Mouse (Mus musculus) Patski (cell line): ENCODE measurements around the gene Exoc6. TPM values are rescaled to one million over a fixed set of nuclear protein-coding genes. Genes with fewer than 3 reads are reported as not detected.
A peak's percentile ranks its signal among the peaks of the same experiment; 100 is the strongest.

Experiments used
- ATAC-seq: fragments of 100-300 bp; one replicate; pipeline ENCODE4 v1.8.0; 2021
- CTCF ChIA-PET: fragments of 350-600 bp; sonication (Branson Sonifier 250); formaldehyde crosslinking; loops from one replicate; lab custom pipeline; 2022; ENCODE audit warnings: inconsistent platforms; lab: Charles Lee
- POLR2A ChIA-PET: fragments of 350-600 bp; sonication (Branson Sonifier 250); formaldehyde crosslinking; loops from one replicate; lab custom pipeline; 2022; ENCODE audit warnings: antibody characterized with exemption, inconsistent platforms; lab: Charles Lee
- DNase-seq: peaks from one replicate; pipeline ENCODE4 v3.0.0-alpha.2; 2011; ENCODE audit warnings: low read depth, low spot score
- H3K27me3 ChIP-seq: fragments of 371-371 bp; one replicate; pipeline ENCODE4 v1.5.1; 2021
- CTCF ChIP-seq: fragments of 100-300 bp; IDR thresholded peaks from one replicate; pipeline ENCODE4 v1.5.1; 2021
- in situ Hi-C: fragments of 300-500 bp; cut with MboI; formaldehyde crosslinking; loops from 3 replicates; pipeline ENCODE4 v1.11.1; 2018; ENCODE audit warnings: low pct_unique_long_range_greater_than_20kb, mixed read lengths
- polyA plus RNA-seq: library from polyadenylated mRNA; unstranded; gene quantifications from one replicate; pipeline ENCODE4 v1.2.3, GENCODE M21; 2021

The Exoc6 gene
- polyA plus RNA-seq, 1 experiment from 2014 or later, result 56.2 TPM

DNA sequence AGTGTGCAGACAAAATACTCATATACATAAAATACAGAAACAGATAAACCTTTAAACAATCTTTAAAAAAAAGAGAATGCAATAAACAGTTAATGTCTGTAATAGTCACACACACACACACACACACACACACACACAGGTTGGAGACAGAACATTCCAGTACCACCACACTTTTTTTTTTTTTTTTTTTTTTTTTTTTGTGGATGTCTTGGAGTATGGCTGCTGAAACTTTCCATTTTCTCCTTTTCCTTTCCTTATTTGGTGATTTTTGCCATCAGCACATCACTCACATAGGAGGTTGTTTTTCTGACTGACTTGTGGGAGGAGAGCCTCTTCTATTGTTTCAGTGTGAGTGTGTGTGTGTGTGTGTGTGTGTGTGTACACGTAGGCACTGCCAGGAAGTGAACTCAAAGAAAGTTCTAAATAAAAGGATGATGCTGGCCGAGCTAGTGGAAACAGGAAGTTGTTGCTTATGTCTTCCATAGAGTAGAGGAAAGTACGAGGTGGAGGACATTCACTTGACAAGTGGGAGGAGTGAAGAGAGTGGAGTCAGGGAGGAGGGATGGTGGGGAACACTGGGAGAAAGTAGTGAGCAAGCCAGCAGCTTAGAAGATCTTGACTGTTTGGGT lies 15.4 kb upstream of the Exoc6 start:
- CTCF ChIA-PET, result interaction anchor here (1.3 kb wide), 1 partner anchor 9 kb away, joined by 3 read pairs; no protein-coding TSS in a partner anchor
- POLR2A ChIA-PET, result no interaction called here
- no peak for DNase-seq
- no peak for ATAC-seq
- TF ChIP-seq CTCF, result no peak
- in situ Hi-C loops, result no loop called here
- peaks cover 3% of the 10 kb centered on the region for H3K27me3 ChIP-seq

DNA sequence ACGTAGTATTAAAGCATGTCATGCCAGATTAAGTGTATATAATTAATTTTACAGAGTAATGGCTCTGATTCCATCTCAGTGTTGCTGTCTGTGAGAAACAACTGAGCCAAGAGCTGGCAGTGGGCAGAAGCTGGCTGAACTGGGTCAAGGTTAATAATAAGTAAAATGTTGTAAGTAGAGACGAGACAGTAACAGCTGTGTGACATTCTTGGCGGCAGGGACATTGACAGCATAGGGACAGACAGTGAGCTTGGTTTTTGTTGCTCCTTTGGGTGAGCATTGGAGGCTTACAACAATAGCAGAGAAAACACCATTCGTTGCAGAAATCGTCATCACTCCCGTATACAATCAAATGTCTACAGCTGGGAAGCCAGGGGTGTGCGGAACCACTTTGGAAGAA lies 13.8 kb upstream of the Exoc6 start:
- in situ Hi-C loops, result no loop called here
- POLR2A ChIA-PET, result interaction anchor here (0.6 kb wide), 1 partner anchor 9 kb away, joined by 4 read pairs; no protein-coding TSS in a partner anchor
- peaks cover 3% of the 10 kb centered on the region for H3K27me3 ChIP-seq
- CTCF ChIA-PET, result interaction anchor here (0.7 to 1.5 kb wide), 4 partner anchors 9 to 29 kb away, joined by 3 to 7 read pairs (median 4); no protein-coding TSS in a partner anchor
- DNase-seq (no peak), ATAC-seq (no peak)
- no peak for TF ChIP-seq CTCF

DNA sequence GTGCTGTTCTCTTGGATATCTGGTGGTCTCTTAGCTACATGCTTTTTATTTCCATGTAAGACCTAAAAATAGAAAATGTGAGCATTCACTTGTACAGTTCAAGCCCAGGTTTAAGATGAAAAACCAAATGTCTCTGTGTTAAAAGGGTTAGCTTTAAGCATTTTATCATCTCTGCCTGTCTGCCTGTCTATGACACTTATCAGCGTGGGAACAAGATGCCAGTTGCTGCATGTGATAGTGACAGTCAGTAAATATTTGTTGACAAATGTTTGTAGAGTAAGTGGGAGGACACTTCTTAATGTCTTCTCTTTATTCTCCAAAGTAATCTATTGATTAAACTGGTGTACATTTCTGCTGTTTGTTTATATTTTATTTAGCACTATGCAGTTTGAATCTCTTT lies 12.5 kb upstream of the Exoc6 start:
- no peak for TF ChIP-seq CTCF
- POLR2A ChIA-PET, result interaction anchor here (0.6 kb wide), 1 partner anchor 496 kb away, joined by 3 read pairs; no protein-coding TSS in a partner anchor

DNA sequence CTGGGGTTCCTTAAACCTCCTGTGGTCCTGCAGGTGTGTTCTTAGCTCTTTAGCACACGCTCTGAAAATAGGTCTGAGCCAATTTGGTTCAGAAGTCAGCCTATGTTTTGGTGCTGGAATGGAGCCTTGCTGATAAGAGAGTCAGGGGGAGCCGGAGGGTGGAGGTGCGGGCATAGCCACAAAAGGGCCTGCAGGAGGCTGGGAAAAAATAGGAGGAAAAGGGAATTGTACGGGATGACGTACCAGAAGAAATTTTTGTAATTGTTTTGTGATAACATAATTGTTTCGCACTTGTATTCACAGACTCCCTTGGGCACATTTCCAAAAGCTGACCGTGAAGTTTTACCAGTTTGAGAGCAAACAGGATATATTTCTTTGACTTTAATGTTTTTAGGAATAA lies 10.0 kb upstream of the Exoc6 start:
- ATAC-seq (no peak), DNase-seq (no peak)
- CTCF ChIA-PET, result interaction anchor here (0.6 to 5.9 kb wide), 6 partner anchors 9 to 524 kb away, joined by 3 to 43 read pairs (median 9); no protein-coding TSS in a partner anchor
- POLR2A ChIA-PET, result interaction anchor here (0.7 kb wide), 1 partner anchor 23 kb away, joined by 3 read pairs; no protein-coding TSS in a partner anchor
- peaks cover 3% of the 10 kb centered on the region for H3K27me3 ChIP-seq
- in situ Hi-C loops, result no loop called here
- no peak for TF ChIP-seq CTCF

More for the DNA sequence above, 12.5 kb upstream of the Exoc6 start:
- in situ Hi-C loops, result no loop called here
- ATAC-seq (no peak), DNase-seq (no peak)
- peaks cover 3% of the 10 kb centered on the region for H3K27me3 ChIP-seq
- CTCF ChIA-PET, result interaction anchor here (1.5 kb wide), 1 partner anchor 30 kb away, joined by 4 read pairs; no protein-coding TSS in a partner anchor

DNA sequence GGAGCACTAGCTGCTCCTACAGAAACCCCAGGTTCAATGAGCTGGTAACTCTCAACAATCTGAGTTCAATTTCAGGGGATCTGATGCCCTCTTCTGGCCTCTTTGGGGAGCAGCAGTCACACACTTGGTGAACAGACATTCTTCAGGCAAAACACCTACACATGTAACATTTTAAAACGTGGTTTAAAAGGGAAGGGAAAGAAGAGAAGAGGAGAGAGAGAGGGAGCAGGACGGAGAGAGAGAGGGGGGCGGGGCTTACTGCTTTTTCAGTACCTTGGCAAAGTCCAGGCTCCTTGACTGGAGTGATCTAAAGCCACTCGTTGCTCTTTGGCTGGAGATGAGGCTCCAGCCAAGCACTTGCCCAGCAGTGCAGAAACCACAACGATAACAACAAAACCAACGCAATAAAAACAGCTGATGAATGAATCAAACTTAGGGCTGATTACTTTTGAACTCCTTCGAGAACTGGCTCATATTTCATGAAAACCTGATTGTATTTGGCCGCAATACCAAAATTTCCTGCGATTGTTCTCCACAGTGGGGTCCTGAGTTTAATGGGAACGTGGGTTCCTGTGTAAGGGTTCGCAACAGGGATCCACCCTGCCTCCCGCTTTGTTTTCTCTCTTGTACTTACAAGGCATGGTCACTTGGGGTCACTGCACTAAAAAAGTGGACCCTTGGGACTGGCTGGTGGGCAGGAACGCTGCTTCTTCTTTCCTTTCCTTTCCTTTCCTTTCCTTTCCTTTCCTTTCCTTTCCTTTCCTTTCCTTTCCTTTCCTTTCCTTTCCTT lies 6.5 kb upstream of the Exoc6 start:
- in situ Hi-C loops, result no loop called here
- peak; percentile 82 for TF ChIP-seq CTCF
- no peak for DNase-seq
- ChIA-PET POLR2A (no interaction called here), CTCF (interaction anchor here (0.9 to 5.9 kb wide), 9 partner anchors 8 to 124 kb away, joined by 3 to 43 read pairs (median 5); no protein-coding TSS in a partner anchor)
- peak; percentile 85 for ATAC-seq
- peaks cover 5% of the 10 kb centered on the region for H3K27me3 ChIP-seq

DNA sequence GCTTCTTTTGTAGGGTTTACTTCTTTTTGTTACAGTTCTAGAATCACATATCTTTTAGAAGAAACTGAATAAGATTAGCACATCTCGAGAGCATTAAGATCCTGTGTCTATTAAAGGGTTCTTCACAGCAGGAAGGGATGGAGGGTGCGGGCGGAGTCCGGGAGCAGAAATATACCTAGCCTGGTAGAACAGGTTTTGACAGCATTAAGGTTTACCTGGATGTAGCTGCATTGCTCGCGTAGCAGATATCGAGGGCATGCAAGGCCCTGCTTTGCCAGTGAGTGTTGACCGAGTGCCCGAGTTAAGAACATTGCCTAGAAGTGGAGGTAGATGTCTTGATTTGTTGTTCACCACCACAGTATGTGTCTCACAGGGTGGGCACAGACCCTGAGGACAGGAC lies 5.7 kb upstream of the Exoc6 start:
- POLR2A ChIA-PET, result no interaction called here
- no peak for ATAC-seq
- in situ Hi-C loops, result no loop called here
- CTCF ChIA-PET, result interaction anchor here (1.0 to 5.9 kb wide), 7 partner anchors 9 to 125 kb away, joined by 3 to 43 read pairs (median 15); no protein-coding TSS in a partner anchor
- no peak for DNase-seq
- TF ChIP-seq CTCF, result no peak
- H3K27me3 ChIP-seq, result peaks cover 5% of the 10 kb centered on the region

DNA sequence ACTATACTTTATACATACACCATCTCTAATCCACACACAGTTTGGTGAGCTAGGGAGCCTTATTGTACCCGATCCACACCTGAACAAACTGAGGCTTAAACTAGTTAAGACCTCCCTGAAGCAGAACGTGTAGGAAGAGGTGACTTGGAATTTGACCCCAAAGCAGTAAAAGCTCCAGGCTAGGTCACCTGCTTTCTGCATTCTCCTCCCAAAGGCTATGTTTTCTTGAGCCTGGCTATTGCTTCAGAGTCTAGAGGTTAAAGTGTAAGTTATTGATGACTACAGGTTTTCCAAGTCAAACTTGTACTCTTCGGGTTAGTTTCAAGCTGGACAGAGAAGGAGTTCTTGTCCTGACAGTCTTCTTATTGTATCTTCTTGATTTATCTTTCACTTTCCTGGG lies 5.0 kb upstream of the Exoc6 start:
- peaks cover 5% of the 10 kb centered on the region for H3K27me3 ChIP-seq
- ATAC-seq (no peak), DNase-seq (no peak)
- ChIA-PET CTCF (interaction anchor here (1.2 to 3.3 kb wide), 4 partner anchors 13 to 18 kb away, joined by 3 to 15 read pairs (median 6); no protein-coding TSS in a partner anchor), POLR2A (no interaction called here)
- in situ Hi-C loops, result no loop called here
- no peak for TF ChIP-seq CTCF

DNA sequence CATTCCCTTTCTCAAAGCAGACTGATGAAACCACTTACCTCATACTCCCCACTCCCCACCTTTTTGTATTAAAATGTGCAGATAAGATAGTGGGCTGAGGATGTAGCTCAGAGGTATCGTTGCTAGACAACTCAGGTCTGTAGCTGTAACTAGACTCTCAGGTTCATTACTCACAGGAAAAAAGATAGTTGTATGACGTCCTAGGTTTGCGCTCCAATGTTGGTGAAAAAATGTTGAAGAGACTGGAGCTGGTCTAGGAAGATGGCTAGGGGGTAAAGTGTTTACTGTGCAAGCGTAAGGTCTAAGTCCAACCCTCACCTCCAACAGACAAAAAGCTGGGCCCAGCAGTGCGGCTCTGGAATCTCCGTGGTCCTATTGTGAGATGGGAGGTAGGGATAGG lies 4.5 kb upstream of the Exoc6 start:
- ChIA-PET POLR2A (no interaction called here), CTCF (interaction anchor here (1.2 to 3.3 kb wide), 4 partner anchors 13 to 18 kb away, joined by 3 to 15 read pairs (median 6); no protein-coding TSS in a partner anchor)
- peaks cover 5% of the 10 kb centered on the region for H3K27me3 ChIP-seq
- no peak for DNase-seq
- no peak for ATAC-seq
- in situ Hi-C loops, result no loop called here
- TF ChIP-seq CTCF, result no peak

DNA sequence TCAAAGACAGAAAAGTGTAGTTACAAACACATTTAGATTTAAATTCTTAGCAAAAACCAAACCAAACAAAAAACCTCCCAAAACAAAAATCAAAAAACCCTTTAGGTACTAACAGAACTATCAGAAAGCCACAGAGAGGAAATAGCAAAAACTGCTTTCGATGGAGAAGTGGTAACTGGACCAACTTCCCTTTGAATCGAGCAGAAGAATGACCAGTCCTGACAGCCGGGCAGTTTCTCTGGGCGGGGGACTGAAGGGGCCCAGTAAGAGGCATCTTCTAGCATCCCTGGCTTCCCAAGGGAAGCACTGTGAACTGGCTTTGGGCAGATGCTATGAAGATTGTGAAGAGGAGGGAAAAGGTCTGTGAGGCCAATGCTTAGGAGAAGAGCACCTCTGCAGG lies 3.4 kb upstream of the Exoc6 start:
- in situ Hi-C loops, result no loop called here
- ChIA-PET POLR2A (no interaction called here), CTCF (interaction anchor here (0.9 to 3.3 kb wide), 3 partner anchors 10 to 17 kb away, joined by 3 to 15 read pairs (median 4); no protein-coding TSS in a partner anchor)

DNA sequence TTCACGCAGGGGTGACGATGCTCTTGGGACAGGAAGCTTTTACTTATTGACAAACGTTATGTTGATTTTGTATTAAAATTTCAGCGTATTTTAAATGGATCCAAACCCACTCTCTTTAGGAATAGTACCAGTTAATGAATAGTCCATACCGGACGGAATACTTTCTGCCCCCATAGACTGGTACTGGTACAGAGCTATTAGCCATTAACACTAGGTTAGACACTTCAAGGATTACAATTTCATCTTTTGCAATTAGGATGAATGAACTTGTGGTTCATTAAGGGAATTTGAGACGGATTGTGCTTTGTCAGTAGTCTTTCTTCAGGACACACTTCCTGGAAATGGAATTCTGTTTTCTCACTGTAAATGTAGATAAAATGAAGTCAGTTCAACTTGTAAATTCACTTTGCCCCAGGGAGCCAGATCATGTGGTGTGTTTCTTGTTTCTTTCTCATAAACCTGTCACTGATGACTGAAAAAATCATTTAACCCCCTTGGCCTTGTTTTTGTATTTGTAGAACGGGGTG lies 885 bp downstream of the Exoc6 start:
- ChIA-PET CTCF (interaction anchor here (1.1 to 2.3 kb wide), 4 partner anchors 9 to 13 kb away, joined by 3 to 11 read pairs (median 6); no protein-coding TSS in a partner anchor), POLR2A (interaction anchor here (0.8 kb wide), 1 partner anchor 286 kb away, joined by 3 read pairs; no protein-coding TSS in a partner anchor)
- in situ Hi-C loops, result loop anchor here (10.0 kb wide), 1 partner anchor 484 kb away; no protein-coding TSS in a partner anchor
- no peak for DNase-seq
- no peak for TF ChIP-seq CTCF
- ATAC-seq, result peak; percentile 52
- peaks cover 5% of the 10 kb centered on the region for H3K27me3 ChIP-seq

More for the DNA sequence above, 3.4 kb upstream of the Exoc6 start:
- ATAC-seq (no peak), DNase-seq (no peak)
- TF ChIP-seq CTCF, result no peak
- H3K27me3 ChIP-seq, result peaks cover 5% of the 10 kb centered on the region
